Mouse (Mus musculus) MEL (cell line): Measurements from ENCODE around the gene Scgb1c1. TPM values are rescaled to one million over a fixed set of nuclear protein-coding genes. Genes with fewer than 3 reads are reported as not detected.

Experiments used
- DNase-seq: peaks from one replicate; pipeline ENCODE4 v3.0.0; 2011; ENCODE audit warnings: low read depth, low spot score
- H3K27ac ChIP-seq: 2 replicates; pipeline ENCODE4 v1.5.1; 2012; ENCODE audit warnings: low read depth, mild to moderate bottlenecking, control low read depth, low read length, moderate library complexity; ENCODE audit not compliant: control insufficient read depth
- H3K27me3 ChIP-seq, 2 experiments: fragments of 150-350 bp in 1 of 2; sonication (generic) in 1 of 2; 2 replicates each; pipeline ENCODE4 v1.6.1; 2012; ENCODE audit warnings: low read length in 2 of 2, mild to moderate bottlenecking in 2 of 2, improper control_type of control experiment in 1 of 2, moderate library complexity in 1 of 2; ENCODE audit not compliant: insufficient read depth in 2 of 2, control insufficient read depth in 1 of 2
- H3K36me3 ChIP-seq, 2 experiments: 2 replicates each; pipeline ENCODE4 v1.6.1; 2012 to 2014; ENCODE audit warnings: low read length in 2 of 2, improper control_type of control experiment in 1 of 2, inconsistent platforms in 1 of 2, mild to moderate bottlenecking in 1 of 2; ENCODE audit not compliant: insufficient read depth in 2 of 2, control insufficient read depth in 1 of 2
- H3K4me1 ChIP-seq, 2 experiments: fragments of 150-350 bp in 1 of 2; sonication (generic) in 1 of 2; 2 replicates each; pipeline ENCODE4 v1.6.1; 2012; ENCODE audit warnings: low read length in 2 of 2, improper control_type of control experiment in 1 of 2, mild to moderate bottlenecking in 1 of 2; ENCODE audit not compliant: insufficient read depth in 2 of 2, control insufficient read depth in 1 of 2
- H3K4me3 ChIP-seq, 2 experiments: fragments of 150-350 bp in 1 of 2; sonication (generic) in 1 of 2; 2 replicates each; pipeline ENCODE4 v1.5.1; 2012; ENCODE audit warnings: low read depth in 2 of 2, low read length in 2 of 2, mild to moderate bottlenecking in 2 of 2, moderate library complexity in 2 of 2, control low read depth in 1 of 2, improper control_type of control experiment in 1 of 2; ENCODE audit not compliant: control insufficient read depth in 1 of 2, insufficient read depth in 1 of 2
- H3K79me2 ChIP-seq: 2 replicates; pipeline ENCODE4 v1.6.1; 2012; ENCODE audit warnings: mild to moderate bottlenecking, low read length, moderate library complexity; ENCODE audit not compliant: control insufficient read depth, poor library complexity, insufficient read depth
- H3K9ac ChIP-seq: 2 replicates; pipeline ENCODE4 v1.6.1; 2012; ENCODE audit warnings: low read depth, mild to moderate bottlenecking, control low read depth, low read length, moderate library complexity; ENCODE audit not compliant: control insufficient read depth, poor library complexity, severe bottlenecking
- H3K9me3 ChIP-seq: fragments of 150-350 bp; sonication (generic); replicated peaks from 2 replicates; pipeline ENCODE4 v1.6.1; 2012; ENCODE audit warnings: mild to moderate bottlenecking, low read length, improper control_type of control experiment, moderate library complexity; ENCODE audit not compliant: insufficient read depth
- BHLHE40 ChIP-seq: IDR thresholded peaks from 2 replicates; pipeline ENCODE4 v1.6.1; 2012; ENCODE audit warnings: low read depth, mild to moderate bottlenecking, inconsistent platforms, low read length, improper control_type of control experiment, borderline replicate concordance
- CHD1 ChIP-seq: IDR thresholded peaks from 2 replicates; pipeline ENCODE4 v1.6.1; 2012; ENCODE audit warnings: low read depth, mild to moderate bottlenecking, inconsistent platforms, low read length, improper control_type of control experiment
- CHD2 ChIP-seq: IDR thresholded peaks from 2 replicates; pipeline ENCODE4 v1.6.1; 2011; ENCODE audit warnings: low read length, improper control_type of control experiment
- CTCF ChIP-seq, 3 experiments: IDR thresholded peaks in 2 of 3; conservative IDR thresholded peaks in 1 of 3; 2 replicates each; pipeline ENCODE4 v1.5.1; 2011 to 2012; ENCODE audit warnings: low read length in 3 of 3, low read depth in 2 of 3, mild to moderate bottlenecking in 2 of 3, improper control_type of control experiment in 1 of 3, inconsistent platforms in 1 of 3, mixed read lengths in 1 of 3, moderate library complexity in 1 of 3; ENCODE audit not compliant: control insufficient read depth in 1 of 3, insufficient read depth in 1 of 3, poor library complexity in 1 of 3, severe bottlenecking in 1 of 3
- E2F4 ChIP-seq: IDR thresholded peaks from 2 replicates; pipeline ENCODE4 v1.6.1; 2011; ENCODE audit warnings: low read depth, low read length, improper control_type of control experiment, borderline replicate concordance
- ELF1 ChIP-seq: IDR thresholded peaks from 2 replicates; pipeline ENCODE4 v1.6.1; 2014; ENCODE audit warnings: low read depth, mild to moderate bottlenecking, inconsistent platforms, low read length, improper control_type of control experiment, moderate library complexity
- EP300 ChIP-seq, 2 experiments: IDR thresholded peaks; 2 replicates each; pipeline ENCODE4 v1.6.1; 2011; ENCODE audit warnings: improper control_type of control experiment in 2 of 2, low read length in 2 of 2, low read depth in 1 of 2, mild to moderate bottlenecking in 1 of 2
- ETS1 ChIP-seq: IDR thresholded peaks from 2 replicates; pipeline ENCODE4 v1.6.1; 2012; ENCODE audit warnings: low read depth, mild to moderate bottlenecking, inconsistent platforms, low read length, improper control_type of control experiment, moderate library complexity
- GABPA ChIP-seq: IDR thresholded peaks from 2 replicates; pipeline ENCODE4 v1.6.1; 2012; ENCODE audit warnings: low read depth, mild to moderate bottlenecking, inconsistent platforms, low read length, improper control_type of control experiment, moderate library complexity
- HCFC1 ChIP-seq: IDR thresholded peaks from 2 replicates; pipeline ENCODE4 v1.6.1; 2012; ENCODE audit warnings: low read depth, mild to moderate bottlenecking, inconsistent platforms, low read length, improper control_type of control experiment, moderate library complexity
- JUND ChIP-seq: IDR thresholded peaks from 2 replicates; pipeline ENCODE4 v1.6.1; 2011; ENCODE audit warnings: low read depth, mild to moderate bottlenecking, improper control_type of control experiment, low read length
- KAT2A ChIP-seq: conservative IDR thresholded peaks from 2 replicates; pipeline ENCODE4 v1.6.1; 2012; ENCODE audit warnings: low read depth, low read length, improper control_type of control experiment, inconsistent platforms
- MAFK ChIP-seq: IDR thresholded peaks from 2 replicates; pipeline ENCODE4 v1.6.1; 2011; ENCODE audit warnings: low read depth, mild to moderate bottlenecking, low read length, improper control_type of control experiment, borderline replicate concordance
- MAX ChIP-seq: IDR thresholded peaks from 2 replicates; pipeline ENCODE4 v1.6.1; 2011; ENCODE audit warnings: low read length, improper control_type of control experiment
- MAZ ChIP-seq: IDR thresholded peaks from 2 replicates; pipeline ENCODE4 v1.6.1; 2012; ENCODE audit warnings: low read depth, mild to moderate bottlenecking, inconsistent platforms, low read length, improper control_type of control experiment
- MEF2A ChIP-seq: IDR thresholded peaks from 2 replicates; pipeline ENCODE4 v1.6.1; 2014; ENCODE audit warnings: low read depth, mild to moderate bottlenecking, inconsistent platforms, low read length, improper control_type of control experiment; ENCODE audit not compliant: poor library complexity, insufficient replicate concordance, severe bottlenecking; ENCODE audit errors: extremely low read depth
- MXI1 ChIP-seq: IDR thresholded peaks from 2 replicates; pipeline ENCODE4 v1.6.1; 2011; ENCODE audit warnings: mild to moderate bottlenecking, low read depth, low read length, improper control_type of control experiment
- MYB ChIP-seq: IDR thresholded peaks from 2 replicates; pipeline ENCODE4 v1.6.1; 2011; ENCODE audit warnings: mild to moderate bottlenecking, low read depth, low read length, improper control_type of control experiment
- MYC ChIP-seq: IDR thresholded peaks from 2 replicates; pipeline ENCODE4 v1.6.1; 2011; ENCODE audit warnings: low read depth, mild to moderate bottlenecking, low read length, improper control_type of control experiment, moderate library complexity
- NELFE ChIP-seq: IDR thresholded peaks from 2 replicates; pipeline ENCODE4 v1.6.1; 2011; ENCODE audit warnings: low read depth, low read length, improper control_type of control experiment
- NRF1 ChIP-seq: IDR thresholded peaks from 2 replicates; pipeline ENCODE4 v1.6.1; 2014; ENCODE audit warnings: low read depth, mild to moderate bottlenecking, inconsistent platforms, low read length, improper control_type of control experiment, moderate library complexity; ENCODE audit not compliant: poor library complexity, insufficient read depth, severe bottlenecking
- POLR2A ChIP-seq, 2 experiments: IDR thresholded peaks; 2 replicates each; pipeline ENCODE4 v1.6.1; 2011 to 2012; ENCODE audit warnings: low read length in 2 of 2, mild to moderate bottlenecking in 2 of 2, control low read depth in 1 of 2, improper control_type of control experiment in 1 of 2, low read depth in 1 of 2, moderate library complexity in 1 of 2; ENCODE audit not compliant: control insufficient read depth in 1 of 2, insufficient read depth in 1 of 2, poor library complexity in 1 of 2
- POLR2AphosphoS2 ChIP-seq: IDR thresholded peaks from 2 replicates; pipeline ENCODE4 v1.6.1; 2011; ENCODE audit warnings: low read length, improper control_type of control experiment
- RAD21 ChIP-seq: IDR thresholded peaks from 2 replicates; pipeline ENCODE4 v1.6.1; 2011; ENCODE audit warnings: mild to moderate bottlenecking, low read depth, low read length, improper control_type of control experiment
- RCOR1 ChIP-seq: IDR thresholded peaks from 2 replicates; pipeline ENCODE4 v1.6.1; 2012; ENCODE audit warnings: low read depth, mild to moderate bottlenecking, inconsistent platforms, low read length, improper control_type of control experiment
- SIN3A ChIP-seq: IDR thresholded peaks from 2 replicates; pipeline ENCODE4 v1.6.1; 2012; ENCODE audit warnings: low read length, improper control_type of control experiment, inconsistent platforms
- SMC3 ChIP-seq: IDR thresholded peaks from 2 replicates; pipeline ENCODE4 v1.6.1; 2011; ENCODE audit warnings: low read depth, low read length, improper control_type of control experiment
- TAL1 ChIP-seq: IDR thresholded peaks from 2 replicates; pipeline ENCODE4 v1.6.1; 2012; ENCODE audit warnings: mild to moderate bottlenecking, inconsistent platforms, low read length, moderate library complexity, mixed read lengths
- TBP ChIP-seq: IDR thresholded peaks from 2 replicates; pipeline ENCODE4 v1.8.0; 2011; ENCODE audit warnings: low read depth, low read length, improper control_type of control experiment
- TCF12 ChIP-seq: IDR thresholded peaks from 2 replicates; pipeline ENCODE4 v1.6.1; 2014; ENCODE audit warnings: low read depth, mild to moderate bottlenecking, inconsistent platforms, low read length, improper control_type of control experiment, moderate library complexity
- USF1 ChIP-seq: IDR thresholded peaks from 2 replicates; pipeline ENCODE4 v1.6.1; 2014; ENCODE audit warnings: low read depth, mild to moderate bottlenecking, inconsistent platforms, low read length, improper control_type of control experiment, moderate library complexity
- USF2 ChIP-seq, 2 experiments: IDR thresholded peaks; 2 replicates each; pipeline ENCODE4 v1.6.1; 2011 to 2012; ENCODE audit warnings: improper control_type of control experiment in 2 of 2, low read length in 2 of 2, borderline replicate concordance in 1 of 2, inconsistent platforms in 1 of 2, low read depth in 1 of 2, mild to moderate bottlenecking in 1 of 2; ENCODE audit not compliant: insufficient read depth in 1 of 2
- ZC3H11A ChIP-seq: IDR thresholded peaks from 2 replicates; pipeline ENCODE4 v1.6.1; 2012; ENCODE audit warnings: low read depth, mild to moderate bottlenecking, inconsistent platforms, low read length, improper control_type of control experiment
- ZKSCAN1 ChIP-seq: IDR thresholded peaks from 2 replicates; pipeline ENCODE4 v1.6.1; 2012; ENCODE audit warnings: low read depth, mild to moderate bottlenecking, inconsistent platforms, low read length, improper control_type of control experiment, moderate library complexity
- ZMIZ1 ChIP-seq: IDR thresholded peaks from 2 replicates; pipeline ENCODE4 v1.6.1; 2012; ENCODE audit warnings: low read depth, mild to moderate bottlenecking, inconsistent platforms, low read length, improper control_type of control experiment, moderate library complexity
- ZNF384 ChIP-seq: IDR thresholded peaks from 2 replicates; pipeline ENCODE4 v1.6.1; 2012; ENCODE audit warnings: low read depth, mild to moderate bottlenecking, inconsistent platforms, low read length, improper control_type of control experiment
- polyA plus RNA-seq, 2 experiments: library from polyadenylated mRNA; stranded (reverse) in 1 of 2; unstranded in 1 of 2; fragments of >175 nt in 1 of 2; fragments of >200 nt in 1 of 2; gene quantifications; 2 replicates each; pipeline versions ENCODE4 v1.2.1 to v1.2.4; 2012; ENCODE audit warnings: low replicate concordance in 2 of 2, low read depth in 1 of 2; ENCODE audit not compliant: insufficient read length in 2 of 2, insufficient read depth in 1 of 2, missing spikeins in 1 of 2
- total RNA-seq: library from RNA; depleted of rRNA; stranded (reverse); fragments of 300-350 nt; gene quantifications from 2 replicates; pipeline ENCODE4 v1.2.3, GENCODE M21; 2012

Gene Scgb1c1
- total and polyA plus RNA-seq, 3 experiments: not detected

GRCm38 (mm10) chr7:140856785-140857549, 11.6 kb downstream of the Scgb1c1 start, which contains the start of gene Ric8a:
Gene Ric8a (plus strand): TSS chr7:140856957.
- H3K36me3 ChIP-seq: peaks cover 2 to 8% of the 10 kb centered on the region in 2 experiments
- H3K4me1 ChIP-seq: peaks cover 3 to 19% of the 10 kb centered on the region in 2 experiments; a peak in 3 of 4 replicates
- H3K9me3 ChIP-seq: no peaks in the 10 kb centered on the region
- H3K79me2 ChIP-seq: peaks cover 37% of the 10 kb centered on the region
- peak; percentile 90 for DNase-seq
- H3K27ac ChIP-seq: peak within 1 kb of the TSS; percentile 89
- peak within 1 kb of the TSS; percentile 84 to 91 for H3K4me3 ChIP-seq
- no peaks in the 10 kb centered on the region for H3K27me3 ChIP-seq
- peak within 1 kb of the TSS; percentile 80 for H3K9ac ChIP-seq
- TF ChIP-seq MAZ (0 out of 2 replicates have a peak, but pooled peaks have one; percentile 43), CHD1 (no peak), ZC3H11A (no peak), TAL1 (no peak), MEF2A (no peak), RCOR1 (no peak), MXI1 (peak; percentile 90), TBP (0 out of 2 replicates have a peak, but pooled peaks have one; percentile 51), CHD2 (peak; percentile 50), POLR2A (IDR thresholded peaks at IDR 0.05; ENCODE audit: control insufficient read depth in 1 of 2, insufficient read depth in 1 of 2, low read depth in 1 of 2, low read length in 2 of 2, poor library complexity in 1 of 2) (peak in 1 of 2 experiments; percentile 79), ELF1 (peak; percentile 85), USF2 (IDR thresholded peaks at IDR 0.05; ENCODE audit: borderline replicate concordance in 1 of 2, insufficient read depth in 1 of 2, low read depth in 1 of 2, low read length in 2 of 2) (no peak), EP300 (IDR thresholded peaks at IDR 0.05; ENCODE audit: low read depth in 1 of 2, low read length in 2 of 2) (peak in 1 of 2 experiments; percentile 15; a peak in 1 of 4 replicates), MYC (peak; percentile 56), MYB (no peak), JUND (no peak), MAFK (no peak), RAD21 (no peak), USF1 (no peak), ZKSCAN1 (no peak), ZNF384 (no peak), KAT2A (no peak; the same call in 1 of the 2 replicates), ETS1 (peak; percentile 42; the same call in 1 of the 2 replicates), TCF12 (peak; percentile 52; the same call in 1 of the 2 replicates), GABPA (no peak), CTCF (IDR thresholded peaks at IDR 0.05 in 2 of 3, conservative IDR thresholded peaks at IDR 0.05 in 1 of 3; ENCODE audit: control insufficient read depth in 1 of 3, insufficient read depth in 1 of 3, low read depth in 2 of 3, low read length in 3 of 3, poor library complexity in 1 of 3, severe bottlenecking in 1 of 3) (no peak), SIN3A (peak; percentile 93), E2F4 (no peak), NRF1 (no peak), BHLHE40 (no peak), POLR2AphosphoS2 (peak; percentile 46; the same call in 1 of the 2 replicates), NELFE (peak; percentile 72), SMC3 (no peak), HCFC1 (peak; percentile 77), MAX (peak; percentile 72), ZMIZ1 (no peak)
